Mouse (Mus musculus): ENCODE results near the gene Cdca7l.

The Cdca7l gene

DNA sequence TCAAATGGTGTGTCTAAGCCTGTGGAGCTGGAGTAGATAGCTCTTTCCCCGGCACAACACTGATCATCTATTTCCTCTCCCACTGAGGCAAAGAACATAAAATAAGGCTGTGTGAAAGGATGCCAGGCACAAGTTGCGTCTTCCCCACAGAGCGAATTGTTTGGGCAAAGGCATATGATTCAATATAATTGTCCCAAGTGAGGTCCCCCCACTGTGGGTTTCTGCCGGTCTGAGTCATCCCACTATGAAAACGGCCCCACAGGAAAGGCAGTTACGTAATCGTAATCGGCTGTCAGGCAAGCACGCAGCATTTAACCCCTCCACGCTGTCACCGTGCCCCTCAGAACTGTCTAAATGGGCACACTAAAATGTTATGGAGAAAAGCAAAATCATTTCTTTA is 6.0 kb downstream of the Cdca7l start:
- no peak for DNase-seq

GRCm38 (mm10) chr12:117820138-117820858 is 16.2 kb downstream of the Cdca7l start:
- DNase-seq, result peak; percentile 21

DNA sequence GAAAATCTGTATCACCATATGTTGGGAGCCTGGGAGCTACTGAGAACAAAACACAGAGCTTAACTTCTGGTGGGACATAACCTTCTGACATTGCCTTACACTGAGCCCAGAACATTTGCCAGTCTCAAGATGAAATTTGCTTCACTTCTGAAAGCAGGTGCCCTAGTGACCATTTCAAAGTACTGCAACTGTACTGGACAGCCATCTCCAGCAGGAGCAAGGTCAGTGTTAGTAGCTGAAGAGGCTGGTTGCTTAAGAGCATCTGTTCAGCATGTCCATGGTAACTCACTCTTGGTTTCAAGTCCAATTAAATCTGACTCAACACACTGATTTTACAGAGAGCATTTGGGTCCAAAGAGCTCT is 16.8 kb downstream of the Cdca7l start:
- no peak for DNase-seq

- DNase-seq, result no peak
Measured at GRCm38 (mm10) chr12:117821394-117821793, 17.3 kb downstream of the Cdca7l start.

DNA sequence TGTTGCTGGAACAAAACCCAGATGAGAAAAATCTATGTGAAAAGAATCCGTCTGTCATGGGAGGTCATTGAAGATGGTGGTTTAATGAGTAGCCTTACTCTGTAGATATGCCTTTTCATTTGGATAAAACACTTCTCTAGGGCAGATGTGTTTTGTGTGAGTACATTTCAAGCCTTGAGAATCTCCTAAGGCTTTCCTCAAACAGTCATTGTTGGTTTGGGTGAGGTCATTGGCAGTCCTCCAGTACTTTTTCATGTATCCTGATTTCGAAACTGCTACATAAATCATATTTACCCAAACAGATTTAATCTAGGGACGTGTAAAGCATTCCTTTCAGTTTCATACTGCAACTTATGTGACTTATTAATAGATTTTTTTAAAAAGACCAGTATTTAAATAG is 24.3 kb downstream of the Cdca7l start:
- no peak for DNase-seq

DNA sequence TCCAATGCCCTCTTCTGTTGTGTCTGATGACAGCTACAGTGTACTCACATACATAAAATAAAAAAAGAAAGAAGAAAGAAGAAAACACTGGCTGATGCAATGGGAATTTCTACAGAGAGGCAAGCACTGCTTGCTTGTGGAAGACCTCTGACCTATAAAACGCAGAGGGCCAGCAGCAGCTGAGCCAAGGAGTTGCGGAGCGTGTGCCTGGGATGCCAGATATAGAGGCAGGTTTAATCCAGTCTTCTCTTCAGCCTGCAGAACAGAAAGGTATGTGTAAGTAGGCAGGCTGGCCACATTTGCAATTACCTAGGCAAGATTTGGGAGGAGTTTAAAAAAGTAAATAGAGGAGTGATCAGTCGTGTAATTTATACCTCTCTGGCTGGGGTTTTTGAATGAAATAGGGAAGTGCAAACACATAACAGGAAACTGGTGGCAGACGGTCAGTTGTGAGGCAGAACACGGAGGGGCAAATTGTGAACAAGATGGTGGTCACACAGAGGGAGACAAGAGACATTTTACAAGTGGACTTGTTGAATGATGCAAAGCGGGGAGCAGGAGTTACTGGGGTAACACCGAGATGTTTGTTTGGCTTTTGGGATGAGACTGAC is 27.4 kb downstream of the Cdca7l start:
- DNase-seq, result no peak

DNA sequence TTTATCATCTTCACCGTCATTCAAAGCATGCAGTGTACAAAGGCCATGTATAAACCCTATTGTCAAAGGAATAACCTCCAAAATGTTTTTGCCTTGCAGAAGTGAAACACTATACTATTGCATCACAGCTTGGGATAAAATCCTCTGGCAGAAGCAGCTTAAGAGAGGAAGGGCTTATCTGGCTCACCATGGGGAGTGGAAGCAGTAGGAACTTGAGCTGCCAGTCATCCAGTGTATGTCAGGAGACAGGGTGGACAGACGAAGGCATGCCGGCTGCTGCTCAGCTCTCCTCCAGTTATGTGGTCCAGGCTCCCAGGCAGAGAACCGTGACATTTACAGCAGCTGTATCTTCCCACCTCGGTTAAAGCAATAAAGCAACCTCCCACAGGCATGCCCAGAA is 28.1 kb downstream of the Cdca7l start:
- no peak for DNase-seq

DNA sequence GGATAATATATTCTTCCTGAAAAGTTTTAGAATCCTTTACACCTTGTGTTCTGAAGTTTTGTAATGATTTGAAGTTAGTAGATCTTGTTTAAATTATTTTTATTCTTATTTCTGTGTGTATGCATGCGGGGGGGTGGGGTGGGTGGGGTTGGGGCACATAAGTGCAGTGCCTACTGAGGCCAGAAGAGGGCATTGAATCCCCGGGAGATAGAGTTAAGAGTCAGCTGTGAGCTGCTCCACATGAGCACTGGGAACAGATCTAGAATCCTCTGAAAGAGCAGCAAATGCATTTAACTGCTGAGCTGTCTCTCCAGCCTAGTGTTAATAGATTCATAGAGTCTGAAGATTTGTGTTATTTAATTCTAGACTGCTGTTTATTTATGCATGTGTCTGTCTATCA is 30.6 kb downstream of the Cdca7l start:
- DNase-seq, result no peak

DNA sequence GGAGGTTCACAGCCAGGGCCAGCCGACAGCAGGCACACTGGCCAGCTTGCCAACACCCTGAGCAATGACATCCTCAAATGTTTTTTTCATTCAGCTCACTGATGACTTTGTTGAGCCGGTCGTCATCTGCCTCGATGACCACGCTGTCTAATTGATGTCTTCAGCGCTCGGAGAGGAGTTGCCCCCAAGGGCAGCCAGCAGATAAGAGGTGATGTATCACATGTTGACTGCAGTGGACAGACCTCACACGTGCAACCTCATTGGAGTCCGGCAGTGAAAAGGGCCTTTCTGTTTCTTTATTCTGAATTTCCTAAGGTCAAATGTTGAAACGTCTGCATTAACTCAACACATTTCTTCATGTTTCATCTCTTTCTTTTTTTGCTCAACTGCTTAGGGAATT is 31.3 kb downstream of the Cdca7l start:
- no peak for DNase-seq

DNA sequence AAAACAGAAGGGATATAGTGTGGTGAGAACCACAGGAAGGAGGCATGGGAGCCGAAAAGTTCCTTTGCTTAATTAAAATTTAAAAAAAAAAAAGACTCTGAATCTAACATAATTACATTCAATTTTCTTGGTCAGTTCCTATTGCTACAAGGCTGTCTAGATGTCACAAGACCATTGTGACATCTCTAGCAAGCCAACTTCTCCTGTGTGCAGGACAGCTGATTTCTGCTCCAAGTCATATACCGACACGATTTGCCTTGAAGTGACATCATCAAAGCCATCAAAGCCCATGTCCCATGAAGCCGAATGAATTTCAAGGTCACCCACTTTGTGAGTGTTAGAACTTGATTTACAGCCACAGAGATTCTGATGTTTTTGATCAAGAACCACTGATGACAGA is 33.3 kb downstream of the Cdca7l start:
- no peak for DNase-seq

GRCm38 (mm10) chr12:117840705-117841104 is 36.6 kb downstream of the Cdca7l start:
- no peak for DNase-seq

DNA sequence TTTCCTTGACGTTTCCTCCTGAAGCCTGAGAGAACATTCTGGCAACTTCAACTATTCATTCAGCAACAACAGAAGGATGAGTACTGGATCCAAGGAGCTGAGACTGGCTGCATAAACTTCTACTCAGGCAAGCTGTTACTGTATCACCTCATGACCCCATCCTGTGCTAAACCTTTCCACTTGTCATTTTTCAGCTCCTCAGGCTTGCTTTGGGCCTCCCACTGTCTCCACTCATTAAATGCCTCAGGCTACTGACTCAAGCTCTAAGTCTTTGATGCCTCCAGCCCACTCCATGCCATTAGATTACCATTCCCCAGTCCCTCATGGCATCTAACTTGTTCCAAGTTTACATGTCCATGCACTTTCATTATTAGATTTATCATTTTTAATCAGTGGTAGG is 38.6 kb downstream of the Cdca7l start:
- no peak for DNase-seq

DNA sequence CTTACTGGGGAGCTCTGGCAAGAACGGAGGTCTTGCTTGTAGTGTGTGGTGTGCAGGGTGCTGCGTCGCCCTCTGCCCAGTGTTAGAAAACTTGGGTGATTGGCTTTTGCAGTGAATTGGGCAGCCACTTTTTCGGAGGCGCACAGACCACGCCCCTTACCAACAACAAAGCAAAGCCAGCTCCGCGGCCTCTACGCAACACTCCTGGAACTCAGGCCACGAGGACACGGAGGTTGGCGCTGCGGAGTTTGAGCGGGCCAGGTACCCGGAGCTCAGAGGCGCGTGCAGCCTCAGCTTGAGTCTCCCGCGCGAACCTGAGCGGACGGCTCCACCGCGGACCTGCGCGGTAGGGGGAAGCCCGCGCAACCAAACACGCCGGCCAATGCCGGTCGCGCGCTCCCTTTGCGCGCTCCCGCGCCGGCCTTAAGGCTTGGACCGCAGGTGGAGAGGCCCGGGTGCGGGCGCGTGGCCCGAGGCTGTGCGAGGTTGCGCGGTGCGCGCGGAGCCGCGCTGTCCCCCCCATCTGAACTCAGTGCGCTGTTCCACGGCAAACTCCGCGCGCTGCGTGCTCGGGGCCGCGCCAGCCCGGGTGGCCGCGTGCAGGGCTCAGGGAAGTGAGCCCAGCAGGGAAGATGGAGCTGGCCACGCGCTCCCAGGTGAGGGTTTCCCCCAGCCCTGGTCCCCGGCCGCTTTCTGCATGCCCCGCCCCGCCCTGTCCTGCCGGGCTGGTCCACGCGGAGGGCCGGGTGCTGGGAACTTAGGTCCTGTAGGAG is 39.4 kb downstream of the Cdca7l start:
- DNase-seq, result peak; percentile 65

DNA sequence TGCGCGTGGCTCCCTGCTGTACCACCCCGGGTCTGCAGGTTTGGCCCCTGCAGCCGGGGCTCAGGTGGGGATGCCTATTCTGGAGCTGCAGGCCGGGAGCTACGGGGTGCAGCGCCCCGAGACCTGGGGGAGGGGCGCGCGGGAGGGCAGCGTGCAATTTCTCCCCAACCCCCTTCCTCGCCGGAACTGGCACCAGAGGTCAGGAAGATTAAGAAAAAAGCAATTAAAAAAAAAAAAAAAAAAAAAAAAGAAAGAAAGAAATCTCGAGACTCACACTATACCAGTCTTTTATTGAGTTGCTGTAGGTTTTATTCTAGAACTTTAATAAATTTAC is 40.0 kb downstream of the Cdca7l start:
- DNase-seq, result no peak

- no peak for DNase-seq
Measured at GRCm38 (mm10) chr12:117844917-117845316, 40.8 kb downstream of the Cdca7l start.

DNA sequence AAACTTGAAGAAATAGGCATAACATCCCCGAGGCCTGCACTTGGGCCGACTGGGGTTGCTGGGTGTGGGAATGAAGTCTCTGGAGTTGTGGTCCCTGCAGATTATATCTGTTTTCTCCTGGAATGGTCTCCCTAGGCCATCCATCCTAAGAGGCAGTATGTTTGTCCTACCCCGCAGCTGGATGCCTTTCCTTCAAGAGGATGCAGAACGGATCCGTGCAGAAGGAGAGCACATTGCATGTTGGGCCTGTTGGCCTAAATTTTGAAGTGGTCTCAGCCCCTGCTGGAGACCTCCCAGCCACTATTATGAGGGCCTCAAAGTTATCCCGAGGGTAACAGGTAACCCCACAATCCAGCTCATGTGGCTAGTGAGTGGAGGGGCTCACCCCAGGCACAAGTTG is 44.5 kb downstream of the Cdca7l start:
- no peak for DNase-seq

GRCm38 (mm10) chr12:117850472-117850871 is 46.4 kb downstream of the Cdca7l start:
- no peak for DNase-seq

GRCm38 (mm10) chr12:117853316-117853715 is 49.2 kb downstream of the Cdca7l start:
- DNase-seq, result peak; percentile 52

DNA sequence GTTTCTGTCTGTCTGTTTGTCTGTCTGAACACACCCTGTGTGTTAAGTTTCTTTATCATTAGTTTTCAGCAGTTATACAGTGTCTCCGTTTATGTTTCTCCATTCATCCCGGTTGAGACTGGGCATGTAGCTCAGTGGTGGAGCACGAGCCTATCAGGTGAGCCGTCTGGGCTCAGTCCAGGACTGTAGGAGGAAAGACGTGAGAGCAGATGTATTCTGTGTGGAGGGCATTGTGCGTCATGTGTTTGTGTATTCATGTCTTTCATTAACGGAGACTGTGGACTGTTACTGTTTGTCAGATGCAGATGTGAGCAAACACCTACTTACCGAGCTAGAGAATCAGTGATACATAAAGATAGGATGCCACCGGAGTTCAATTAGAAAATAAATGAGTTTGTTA is 52.9 kb downstream of the Cdca7l start:
- no peak for DNase-seq

DNA sequence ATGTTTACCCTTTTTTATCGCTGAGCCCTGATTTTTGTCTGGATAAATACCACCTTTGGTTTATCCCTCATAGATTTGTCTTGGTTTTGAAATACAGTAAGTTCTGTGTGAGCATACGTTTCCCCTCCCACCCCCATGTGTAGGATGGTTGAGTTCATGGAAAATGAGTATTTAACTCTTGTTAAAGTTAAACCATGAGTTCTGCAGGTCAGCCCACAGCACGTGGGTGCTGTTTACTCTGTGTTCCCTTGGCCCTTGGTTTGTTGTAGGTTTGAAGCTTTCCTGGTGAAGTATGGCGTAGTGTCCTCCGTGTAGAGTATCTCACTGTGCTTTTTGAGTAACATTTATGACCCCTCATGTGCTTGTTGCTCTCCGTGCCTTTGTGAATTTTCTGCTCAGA is 53.8 kb downstream of the Cdca7l start:
- DNase-seq, result no peak

DNA sequence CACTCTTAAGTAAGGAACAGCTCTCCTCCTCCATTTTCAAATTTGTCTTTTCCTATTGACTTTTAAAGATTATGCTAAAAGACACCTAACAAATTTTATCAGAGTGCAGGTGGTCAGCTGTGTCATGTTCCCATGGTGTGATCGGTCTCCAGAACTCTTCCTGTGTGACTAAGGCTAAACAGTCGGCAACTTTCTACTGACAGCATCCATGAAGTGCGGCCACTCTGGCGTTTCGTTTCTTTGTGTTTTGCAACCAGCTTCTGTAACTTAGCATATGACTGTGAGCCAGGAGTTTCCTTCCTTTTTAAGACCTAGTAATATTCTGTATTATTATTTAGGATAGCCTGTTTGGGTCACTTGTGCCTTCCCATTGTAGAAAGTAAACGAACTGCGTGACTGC is 56.8 kb downstream of the Cdca7l start:
- no peak for DNase-seq

DNA sequence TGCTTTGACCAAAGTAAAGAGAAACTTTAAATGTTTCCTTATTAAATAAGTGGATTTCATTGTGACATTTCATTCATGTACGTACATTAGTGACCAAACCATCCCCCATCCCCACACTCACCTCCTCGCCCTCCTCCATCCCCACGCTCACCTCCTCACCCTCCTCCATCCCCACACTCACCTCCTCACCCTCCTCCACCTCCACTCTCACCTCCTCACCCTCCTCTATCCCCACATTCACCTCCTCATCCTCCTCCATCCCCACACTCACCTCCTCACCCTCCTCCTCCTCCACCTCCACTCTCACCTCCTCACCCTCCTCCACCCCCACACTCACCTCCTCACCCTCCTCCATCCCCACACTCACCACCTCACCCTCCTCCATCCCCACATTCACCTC is 57.2 kb downstream of the Cdca7l start:
- no peak for DNase-seq

- DNase-seq, result no peak
Measured at GRCm38 (mm10) chr12:117862655-117863054, 58.6 kb downstream of the Cdca7l start.
